Mouse (Mus musculus) neural tube, embryonic 12.5 days (tissue): ENCODE data around the gene Pde6h. TPM values are rescaled to one million over a fixed set of nuclear protein-coding genes. Genes with fewer than 3 reads are reported as not detected.

Source experiments
- ATAC-seq: fragments of 200-750 bp; cut with Nextera tagmentation; 2 replicates; pipeline ENCODE4 v1.8.0; 2017; ENCODE audit warnings: low read depth, mild to moderate bottlenecking, moderate TSS enrichment, moderate library complexity; ENCODE audit not compliant: low FRiP score
- H3K27ac ChIP-seq: fragments of 300-500 bp; sonication (generic); 2 replicates; pipeline ENCODE4 v1.5.1; 2016
- H3K27me3 ChIP-seq: fragments of 300-500 bp; sonication (generic); replicated peaks from 2 replicates; pipeline ENCODE4 v1.6.1; 2016; ENCODE audit warnings: mild to moderate bottlenecking
- H3K36me3 ChIP-seq: fragments of 300-500 bp; sonication (generic); 2 replicates; pipeline ENCODE4 v1.6.1; 2016; ENCODE audit warnings: mild to moderate bottlenecking
- H3K4me1 ChIP-seq: fragments of 300-500 bp; sonication (generic); 2 replicates; pipeline ENCODE4 v1.6.1; 2016
- H3K4me2 ChIP-seq: fragments of 300-500 bp; sonication (generic); replicated peaks from 2 replicates; pipeline ENCODE4 v1.6.1; 2016; ENCODE audit warnings: mild to moderate bottlenecking
- H3K4me3 ChIP-seq: fragments of 300-500 bp; sonication (generic); 2 replicates; pipeline ENCODE4 v1.5.1; 2016
- H3K9ac ChIP-seq: fragments of 300-500 bp; sonication (generic); 2 replicates; pipeline ENCODE4 v1.6.1; 2016; ENCODE audit warnings: mild to moderate bottlenecking
- H3K9me3 ChIP-seq: fragments of 300-500 bp; sonication (generic); 2 replicates; pipeline ENCODE4 v1.6.1; 2016; ENCODE audit warnings: mild to moderate bottlenecking
- WGBS: fragments of 180-500 bp; shearing (Covaris S2); methylation state at CpG from one replicate; pipeline ENCODE4 v1.1.7; 2016; 5-methylcytosine and 5-hydroxymethylcytosine counted together
- polyA plus RNA-seq: library from polyadenylated mRNA; unstranded; fragments of >200 nt; fragmentation: Nextera tagmentation; extraction: Ambion mirVana; gene quantifications from 2 replicates; pipeline ENCODE4 v1.2.1, GENCODE M21; 2016

Gene Pde6h
- polyA plus RNA-seq, 1 experiment from 2014 or later = not detected

DNA sequence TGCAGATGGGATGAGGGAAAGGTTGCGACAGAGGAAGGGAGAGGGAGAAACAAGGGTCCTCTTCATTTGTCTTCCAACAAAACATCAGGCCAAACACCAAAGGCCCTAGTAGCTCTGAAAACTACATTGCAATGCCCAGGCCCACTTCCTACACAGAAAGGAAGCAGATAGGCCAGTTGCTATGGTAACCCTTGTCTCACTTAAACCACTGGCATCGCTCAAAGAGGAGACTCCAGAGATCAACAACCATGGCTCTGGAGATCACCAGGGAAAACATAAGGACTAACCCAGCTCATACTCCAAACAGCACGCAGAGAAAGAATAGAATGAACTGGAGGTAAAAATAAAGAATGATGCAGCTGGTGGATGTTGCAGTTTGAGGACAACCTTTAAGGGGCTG is 11.6 kb downstream of the Pde6h start:
- H3K9ac ChIP-seq = no peak overlapping the region
- H3K4me2 ChIP-seq = no peak overlapping the region
- no peaks in the 10 kb centered on the region for H3K4me1 ChIP-seq
- ATAC-seq = no peak
- no peaks in the 10 kb centered on the region for H3K36me3 ChIP-seq
- H3K27ac ChIP-seq = no peak overlapping the region
- WGBS = 79% methylated on average over 3 of the region's 3 CpGs
- no peak overlapping the region for H3K4me3 ChIP-seq
- H3K9me3 ChIP-seq = no peaks in the 10 kb centered on the region
- H3K27me3 ChIP-seq = no peaks in the 10 kb centered on the region

DNA sequence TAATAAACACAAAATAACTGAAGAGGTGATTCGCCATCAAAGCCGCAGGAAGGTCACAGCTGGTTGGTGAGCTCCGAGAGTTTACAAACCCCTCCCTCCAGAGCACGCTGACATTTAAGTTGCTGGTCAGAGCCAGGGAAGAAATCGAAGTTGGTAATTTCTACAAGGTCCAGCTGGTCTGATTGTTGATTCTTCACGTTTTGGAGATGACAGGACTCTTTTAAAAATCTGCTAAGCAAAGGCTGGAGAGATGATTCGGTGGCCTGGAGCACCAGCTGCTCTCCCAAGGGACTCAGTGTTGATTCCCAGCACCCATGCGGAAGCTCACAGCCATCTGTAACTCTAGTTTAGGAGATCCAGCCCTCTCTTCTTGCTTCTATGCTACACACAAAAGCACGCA is 12.7 kb downstream of the Pde6h start:
- no peaks in the 10 kb centered on the region for H3K4me1 ChIP-seq
- H3K27ac ChIP-seq = no peak overlapping the region
- H3K9ac ChIP-seq = no peak overlapping the region
- ATAC-seq = no peak
- WGBS = 84% methylated on average over 9 of the region's 9 CpGs
- H3K4me3 ChIP-seq = no peak overlapping the region
- H3K9me3 ChIP-seq = no peaks in the 10 kb centered on the region
- H3K27me3 ChIP-seq = no peaks in the 10 kb centered on the region
- H3K36me3 ChIP-seq = no peaks in the 10 kb centered on the region
- no peak overlapping the region for H3K4me2 ChIP-seq

GRCm38 (mm10) chr6:136937117-136937516 is 13.5 kb downstream of the Pde6h start:
- no peak overlapping the region for H3K4me2 ChIP-seq
- no peak for ATAC-seq
- no peaks in the 10 kb centered on the region for H3K9me3 ChIP-seq
- H3K27ac ChIP-seq = no peak overlapping the region
- H3K4me3 ChIP-seq = no peak overlapping the region
- H3K27me3 ChIP-seq = no peaks in the 10 kb centered on the region
- H3K4me1 ChIP-seq = no peaks in the 10 kb centered on the region
- WGBS = 83% methylated on average over 3 of the region's 3 CpGs
- H3K9ac ChIP-seq = no peak overlapping the region
- no peaks in the 10 kb centered on the region for H3K36me3 ChIP-seq

- Histone ChIP-seq H3K9me3 (no peaks in the 10 kb centered on the region), H3K9ac (no peak overlapping the region), H3K4me1 (no peaks in the 10 kb centered on the region), H3K4me2 (no peak overlapping the region), H3K27me3 (no peaks in the 10 kb centered on the region), H3K27ac (no peak overlapping the region), H3K4me3 (no peak overlapping the region), H3K36me3 (no peaks in the 10 kb centered on the region)
- WGBS = 82% methylated on average over 18 of the region's 18 CpGs
- no peak for ATAC-seq
Measured at GRCm38 (mm10) chr6:136938331-136939126, 14.9 kb downstream of the Pde6h start.

DNA sequence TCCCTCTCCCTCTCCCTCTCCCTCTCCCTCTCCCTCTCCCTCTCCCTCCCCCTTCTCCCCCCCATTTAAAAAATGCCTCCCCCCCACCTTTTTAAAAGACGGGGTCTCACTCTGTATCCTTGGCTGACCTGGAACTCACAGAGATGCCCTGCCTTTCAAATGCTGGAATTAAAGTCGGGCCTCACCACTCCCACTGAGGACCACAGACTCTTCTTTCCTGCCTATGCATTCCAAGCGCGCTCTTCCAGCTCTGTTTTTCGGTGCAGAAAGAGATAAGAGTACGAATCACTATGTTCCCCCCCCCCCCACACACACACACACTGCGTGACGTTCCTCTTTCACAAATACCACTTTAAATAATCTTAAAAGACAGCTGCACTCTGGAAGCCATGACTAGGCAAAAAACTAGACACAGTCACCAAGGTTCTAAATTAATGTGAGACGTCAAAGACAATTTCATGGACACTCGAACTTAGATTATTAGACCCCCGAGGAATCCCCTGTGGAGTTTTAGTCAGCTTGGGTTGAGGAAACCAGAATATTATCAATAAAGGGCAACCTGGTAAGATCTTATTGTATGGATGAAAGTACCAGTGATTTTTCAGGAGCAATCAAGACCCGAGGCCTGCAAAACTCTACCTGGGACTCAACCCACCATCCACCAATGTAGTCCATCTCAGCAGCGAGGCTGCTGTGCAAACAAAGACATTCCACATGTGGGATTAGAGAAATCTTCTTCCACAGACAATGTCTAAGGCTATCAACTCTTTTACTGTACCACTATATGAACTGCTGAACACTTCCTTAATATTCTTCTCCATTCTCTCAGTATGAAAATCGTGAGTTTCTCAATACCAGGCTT is 15.9 kb downstream of the Pde6h start:
- Histone ChIP-seq H3K27me3 (no peaks in the 10 kb centered on the region), H3K4me1 (no peaks in the 10 kb centered on the region), H3K27ac (no peak overlapping the region), H3K4me2 (no peak overlapping the region), H3K36me3 (no peaks in the 10 kb centered on the region), H3K9me3 (no peaks in the 10 kb centered on the region), H3K4me3 (no peak overlapping the region), H3K9ac (no peak overlapping the region)
- no peak for ATAC-seq
- WGBS = 78% methylated on average over 14 of the region's 14 CpGs

- Histone ChIP-seq H3K27me3 (no peaks in the 10 kb centered on the region), H3K4me2 (no peak overlapping the region), H3K4me3 (no peak overlapping the region), H3K36me3 (no peaks in the 10 kb centered on the region), H3K9me3 (no peaks in the 10 kb centered on the region), H3K9ac (no peak overlapping the region), H3K27ac (no peak overlapping the region), H3K4me1 (no peaks in the 10 kb centered on the region)
- no peak for ATAC-seq
- 77% methylated on average over 11 of the region's 11 CpGs for WGBS
Measured at GRCm38 (mm10) chr6:136940188-136940960, 16.7 kb downstream of the Pde6h start.

DNA sequence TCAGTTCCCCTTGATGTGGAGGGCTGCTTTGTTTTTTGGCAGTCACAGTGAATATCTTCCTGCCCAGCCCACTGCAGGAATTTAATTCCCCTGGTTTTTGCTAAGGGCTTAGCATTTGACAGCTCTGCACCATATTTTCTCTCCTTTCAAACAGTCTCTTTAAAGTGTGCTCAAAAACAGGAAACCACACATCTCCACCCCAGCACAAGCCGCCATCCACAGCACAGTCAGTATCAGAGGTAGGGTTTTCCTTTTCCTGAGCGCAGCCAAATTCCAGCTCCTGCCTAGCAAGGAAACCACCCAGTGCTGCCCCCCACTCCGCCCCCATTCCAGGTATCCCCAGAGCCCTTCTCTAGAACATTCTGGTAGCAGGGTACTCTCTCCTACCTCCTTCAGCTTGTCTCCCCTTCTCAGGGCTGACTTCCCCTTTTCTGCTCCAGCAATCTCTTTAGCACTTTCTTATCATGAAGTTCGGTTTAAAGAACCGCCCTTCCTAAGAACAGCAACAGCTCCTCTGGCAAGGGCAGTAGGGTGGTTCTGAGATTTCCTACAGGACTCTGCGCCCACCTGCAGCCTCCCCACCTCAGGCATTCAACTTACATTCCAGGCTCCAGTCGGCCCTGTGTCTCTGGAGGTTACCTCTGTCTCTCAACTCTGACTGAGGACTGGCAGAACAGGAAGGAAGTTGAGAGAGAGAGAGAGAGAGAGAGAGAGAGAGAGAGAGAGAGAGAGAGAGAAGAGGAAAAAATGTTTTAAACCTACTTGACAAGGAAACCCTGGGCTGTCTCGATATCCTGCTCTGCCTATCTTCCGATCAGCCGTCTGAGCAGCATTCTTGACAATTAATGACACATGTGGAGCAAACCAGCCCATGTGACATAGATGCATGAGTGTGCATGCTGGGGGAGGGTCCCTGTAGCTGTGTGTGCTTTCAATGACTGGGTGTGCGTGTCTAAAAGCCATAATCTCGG is 17.7 kb downstream of the Pde6h start, which contains the start of gene Arhgdib:
TSS of gene Arhgdib (minus strand) at position 849 of the 971 bp plus-strand sequence.
- no peak within 1 kb of the TSS for H3K4me2 ChIP-seq
- no peaks in the 10 kb centered on the region for H3K4me1 ChIP-seq
- H3K36me3 ChIP-seq = no peaks in the 10 kb centered on the region
- 63% methylated on average over 12 of the region's 12 CpGs for WGBS
- no peaks in the 10 kb centered on the region for H3K9me3 ChIP-seq
- H3K9ac ChIP-seq = no peak within 1 kb of the TSS
- no peaks in the 10 kb centered on the region for H3K27me3 ChIP-seq
- no peak within 1 kb of the TSS for H3K4me3 ChIP-seq
- no peak for ATAC-seq
- H3K27ac ChIP-seq = no peak within 1 kb of the TSS

- H3K9me3 ChIP-seq = no peaks in the 10 kb centered on the region
- ATAC-seq = no peak
- H3K36me3 ChIP-seq = no peaks in the 10 kb centered on the region
- H3K9ac ChIP-seq = no peak overlapping the region
- peaks cover 3% of the 10 kb centered on the region; the same call in 1 of the 2 replicates for H3K4me1 ChIP-seq
- WGBS = 89% methylated on average over 9 of the region's 9 CpGs
- H3K4me2 ChIP-seq = no peak overlapping the region
- no peak overlapping the region for H3K4me3 ChIP-seq
- no peak overlapping the region for H3K27ac ChIP-seq
- no peaks in the 10 kb centered on the region for H3K27me3 ChIP-seq
Measured at GRCm38 (mm10) chr6:136942280-136942679, 18.6 kb downstream of the Pde6h start.

- H3K9me3 ChIP-seq = no peaks in the 10 kb centered on the region
- ATAC-seq = no peak
- H3K27me3 ChIP-seq = no peaks in the 10 kb centered on the region
- H3K4me1 ChIP-seq = peaks cover 3% of the 10 kb centered on the region; the same call in 1 of the 2 replicates
- H3K4me3 ChIP-seq = no peak overlapping the region
- H3K9ac ChIP-seq = no peak overlapping the region
- no peak overlapping the region for H3K4me2 ChIP-seq
- H3K36me3 ChIP-seq = no peaks in the 10 kb centered on the region
- no peak overlapping the region for H3K27ac ChIP-seq
Measured at GRCm38 (mm10) chr6:136943392-136943791, 19.8 kb downstream of the Pde6h start.

- Histone ChIP-seq H3K4me2 (no peak overlapping the region), H3K27me3 (no peaks in the 10 kb centered on the region), H3K4me3 (no peak overlapping the region), H3K9me3 (no peaks in the 10 kb centered on the region), H3K36me3 (no peaks in the 10 kb centered on the region), H3K4me1 (peaks cover 3% of the 10 kb centered on the region; the same call in 1 of the 2 replicates), H3K27ac (no peak overlapping the region), H3K9ac (no peak overlapping the region)
- ATAC-seq = no peak
- WGBS = 90% methylated on average over 8 of the region's 8 CpGs
Measured at GRCm38 (mm10) chr6:136944511-136944910, 20.9 kb downstream of the Pde6h start.

- WGBS = 90% methylated on average over 5 of the region's 5 CpGs
- H3K4me1 ChIP-seq = peaks cover 3% of the 10 kb centered on the region; the same call in 1 of the 2 replicates
- H3K9me3 ChIP-seq = no peaks in the 10 kb centered on the region
- ATAC-seq = no peak
- H3K9ac ChIP-seq = no peak overlapping the region
- no peak overlapping the region for H3K4me3 ChIP-seq
- H3K27ac ChIP-seq = no peak overlapping the region
- H3K27me3 ChIP-seq = no peaks in the 10 kb centered on the region
- H3K36me3 ChIP-seq = no peaks in the 10 kb centered on the region
- H3K4me2 ChIP-seq = no peak overlapping the region
Measured at GRCm38 (mm10) chr6:136946241-136946640, 22.6 kb downstream of the Pde6h start.
